Mouse (Mus musculus): ENCODE data around the gene Hist1h4c. TPM values are rescaled to one million over a fixed set of nuclear protein-coding genes. Genes with fewer than 3 reads are reported as not detected.
"Not testable (repeated sequence)": the region's sequence is repeated elsewhere in the genome, so short reads cannot be mapped to it uniquely, and the experiment has no call there.

Hist1h4c gene
- 3.6 and 4.2 TPM in 2 replicates for polyA plus RNA-seq (2016; fragmentation: Nextera tagmentation; extraction: Ambion mirVana)

DNA sequence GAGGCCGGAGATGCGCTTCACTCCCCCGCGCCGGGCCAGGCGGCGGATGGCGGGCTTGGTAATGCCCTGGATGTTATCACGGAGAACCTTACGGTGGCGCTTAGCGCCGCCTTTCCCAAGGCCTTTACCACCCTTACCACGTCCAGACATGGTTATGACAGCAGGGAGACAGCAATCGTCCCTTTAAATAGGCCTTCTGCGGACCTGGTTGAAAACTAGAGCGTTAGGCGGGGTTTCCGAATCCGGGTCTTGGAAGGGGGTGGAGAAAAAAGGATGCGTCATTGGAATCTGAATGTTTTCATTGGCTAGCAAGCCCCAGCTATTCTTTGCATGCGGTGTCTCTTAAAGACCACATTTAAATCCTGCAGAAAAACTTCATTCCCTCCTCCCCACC is at the start of gene Hist1h4c:
TSS of gene Hist1h4c (minus strand) at position 155 of the 394 bp plus-strand sequence.
- H3K9me3 ChIP-seq (replicated peaks), result no peaks in the 10 kb centered on the region
- peak within 1 kb of the TSS; percentile 67 for H3K4me2 ChIP-seq (replicated peaks)
- WGBS, result under 1% methylated on average over 21 of the region's 22 CpGs
- no peaks in the 10 kb centered on the region for H3K27me3 ChIP-seq
- peak within 1 kb of the TSS; percentile 52 for H3K9ac ChIP-seq
- peak within 1 kb of the TSS; percentile 86 for H3K27ac ChIP-seq
- peak; percentile 97 for ATAC-seq (ENCODE audit: low FRiP score)
- peaks cover 4% of the 10 kb centered on the region; the same call in 1 of the 2 replicates for H3K4me1 ChIP-seq
- H3K36me3 ChIP-seq, result no peaks in the 10 kb centered on the region
- H3K4me3 ChIP-seq, result peak within 1 kb of the TSS; percentile 39

GRCm38 (mm10) chr13:23747892-23748288 is 49.6 kb upstream of the Hist1h4c start:
- H3K27ac ChIP-seq, result peak overlapping the region; percentile 98
- 7% methylated on average over 4 of the region's 4 CpGs for WGBS
- H3K9ac ChIP-seq, result no peak overlapping the region
- H3K4me2 ChIP-seq (replicated peaks), result peak overlapping the region; percentile 64
- no peaks in the 10 kb centered on the region for H3K36me3 ChIP-seq
- no peak for ATAC-seq (ENCODE audit: low FRiP score)
- peaks cover 9% of the 10 kb centered on the region for H3K4me1 ChIP-seq
- H3K4me3 ChIP-seq, result no peak overlapping the region
- H3K9me3 ChIP-seq (replicated peaks), result no peaks in the 10 kb centered on the region
- H3K27me3 ChIP-seq, result no peaks in the 10 kb centered on the region

- H3K9me3 ChIP-seq (replicated peaks), result no peaks in the 10 kb centered on the region
- 2% methylated on average over 13 of the region's 13 CpGs for WGBS
- ATAC-seq (ENCODE audit: low FRiP score), result peak; percentile 21; the same call in 1 of the 2 replicates
Measured at GRCm38 (mm10) chr13:23747081-23747891, 49.0 kb upstream of the Hist1h4c start.

DNA sequence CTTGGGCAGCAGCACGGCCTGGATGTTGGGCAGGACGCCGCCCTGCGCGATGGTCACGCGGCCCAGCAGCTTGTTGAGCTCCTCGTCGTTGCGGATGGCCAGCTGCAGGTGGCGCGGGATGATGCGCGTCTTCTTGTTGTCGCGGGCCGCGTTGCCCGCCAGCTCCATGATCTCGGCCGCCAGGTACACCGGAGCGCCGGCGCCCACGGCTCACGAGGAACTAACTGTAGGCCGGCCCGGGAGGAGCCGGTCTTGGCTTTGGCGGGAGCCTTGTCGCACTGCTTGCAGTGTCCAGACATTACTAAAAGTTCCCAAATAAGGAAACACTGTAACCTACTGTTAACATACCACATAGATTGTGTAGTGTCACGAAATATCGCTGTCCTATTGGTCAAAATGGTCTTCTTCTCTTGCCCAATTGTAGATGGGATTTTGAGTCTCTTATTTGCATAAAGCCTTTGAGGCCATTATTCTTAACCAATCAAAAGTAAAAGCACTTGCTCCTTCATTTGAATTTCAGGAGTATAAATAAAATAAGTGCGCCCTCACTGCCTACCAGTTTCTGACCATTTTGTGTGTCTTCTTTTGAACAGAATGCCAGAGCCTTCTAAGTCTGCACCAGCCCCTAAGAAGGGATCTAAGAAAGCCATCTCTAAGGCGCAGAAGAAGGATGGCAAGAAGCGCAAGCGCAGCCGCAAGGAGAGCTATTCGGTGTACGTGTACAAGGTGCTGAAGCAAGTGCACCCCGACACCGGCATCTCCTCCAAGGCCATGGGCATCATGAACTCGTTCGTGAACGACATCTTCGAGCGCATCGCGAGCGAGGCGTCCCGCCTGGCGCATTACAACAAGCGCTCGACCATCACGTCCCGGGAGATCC is 48.2 kb upstream of the Hist1h4c start, which contains the start of gene Hist1h2bb:
TSS of gene Hist1h2bb (plus strand) at position 534 of the 880 bp plus-strand sequence.
- not testable (repeated sequence) for H3K4me1 ChIP-seq; H3K27me3 ChIP-seq; H3K9me3 ChIP-seq (replicated peaks); H3K36me3 ChIP-seq
- peak; percentile 95 for ATAC-seq (ENCODE audit: low FRiP score)
- Histone ChIP-seq H3K4me3 (peak within 1 kb of the TSS; percentile 40), H3K27ac (peak within 1 kb of the TSS; percentile 98), H3K4me2 (replicated peaks) (peak within 1 kb of the TSS; percentile 64), H3K9ac (peak within 1 kb of the TSS; percentile 59)
- WGBS, result under 1% methylated on average over 49 of the region's 58 CpGs

More at GRCm38 (mm10) chr13:23747081-23747891, 49.0 kb upstream of the Hist1h4c start:
- Histone ChIP-seq H3K4me1 (peaks cover 9% of the 10 kb centered on the region), H3K4me3 (peak overlapping the region; percentile 40), H3K27me3 (no peaks in the 10 kb centered on the region), H3K27ac (peak overlapping the region; percentile 98), H3K36me3 (no peaks in the 10 kb centered on the region), H3K4me2 (replicated peaks) (peak overlapping the region; percentile 64), H3K9ac (peak overlapping the region; percentile 59)

DNA sequence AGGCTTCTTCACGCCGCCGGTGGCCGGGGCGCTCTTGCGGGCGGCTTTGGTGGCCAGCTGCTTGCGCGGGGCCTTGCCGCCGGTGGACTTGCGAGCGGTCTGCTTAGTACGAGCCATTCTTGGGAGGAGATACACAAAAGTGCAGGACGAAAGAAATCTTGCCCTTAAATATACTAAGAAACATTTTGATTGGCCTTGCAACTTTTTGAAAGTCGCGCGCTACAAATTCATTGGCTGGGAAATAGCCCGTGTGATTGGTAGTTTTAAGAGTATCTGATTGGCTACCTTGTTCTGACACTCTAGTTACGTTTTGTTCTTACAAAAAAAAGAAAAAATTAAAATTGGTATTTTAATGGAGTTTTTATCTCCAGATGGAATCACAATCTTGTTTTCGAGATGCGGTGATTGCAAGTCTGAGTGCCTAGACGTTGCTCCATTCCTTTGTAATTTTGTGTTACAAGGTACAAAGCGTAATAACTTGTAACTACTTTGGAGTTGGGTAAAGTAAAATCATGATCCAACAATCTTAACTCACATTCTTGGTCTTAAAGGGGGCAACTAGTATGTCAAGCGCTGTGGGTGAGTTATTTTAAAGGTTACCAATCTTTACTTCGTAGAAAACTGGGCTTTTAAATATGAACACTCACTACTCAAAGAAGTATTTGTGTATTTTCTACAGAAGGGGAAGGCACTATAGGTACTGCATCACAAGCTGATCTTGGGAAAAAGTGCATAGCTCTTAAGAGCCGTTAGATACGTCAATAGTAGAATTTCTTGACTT is 47.3 kb upstream of the Hist1h4c start, which contains the start of gene Hist1h3c:
TSS of gene Hist1h3c (minus strand) at position 222 of the 781 bp plus-strand sequence.
- peak; percentile 73 for ATAC-seq (ENCODE audit: low FRiP score)
- H3K9ac ChIP-seq, result peak within 1 kb of the TSS; percentile 58
- H3K36me3 ChIP-seq, result no peaks in the 10 kb centered on the region
- peaks cover 9% of the 10 kb centered on the region for H3K4me1 ChIP-seq
- no peaks in the 10 kb centered on the region for H3K27me3 ChIP-seq
- H3K27ac ChIP-seq, result peak within 1 kb of the TSS; percentile 98
- peak within 1 kb of the TSS; percentile 64 for H3K4me2 ChIP-seq (replicated peaks)
- 2% methylated on average over 21 of the region's 28 CpGs for WGBS
- H3K4me3 ChIP-seq, result peak within 1 kb of the TSS; percentile 40
- no peaks in the 10 kb centered on the region for H3K9me3 ChIP-seq (replicated peaks)

GRCm38 (mm10) chr13:23744421-23745380 is 46.4 kb upstream of the Hist1h4c start:
- peak overlapping the region; percentile 64 for H3K4me2 ChIP-seq (replicated peaks)
- H3K9me3 ChIP-seq (replicated peaks), result no peaks in the 10 kb centered on the region
- H3K36me3 ChIP-seq, result no peaks in the 10 kb centered on the region
- H3K4me1 ChIP-seq, result peaks cover 14% of the 10 kb centered on the region
- ATAC-seq (ENCODE audit: low FRiP score), result no peak
- peak overlapping the region; percentile 52; the same call in 1 of the 2 replicates for H3K27ac ChIP-seq
- WGBS, result 2% methylated on average over 15 of the region's 36 CpGs
- no peaks in the 10 kb centered on the region for H3K27me3 ChIP-seq
- H3K4me3 ChIP-seq, result peak overlapping the region; percentile 40
- H3K9ac ChIP-seq, result peak overlapping the region; percentile 49; the same call in 1 of the 2 replicates

GRCm38 (mm10) chr13:23743963-23744362 is 45.7 kb upstream of the Hist1h4c start:
- ATAC-seq (ENCODE audit: low FRiP score), result no peak
- Histone ChIP-seq H3K4me3 (no peak overlapping the region), H3K9ac (no peak overlapping the region), H3K27ac (0 out of 2 replicates have a peak overlapping the region, but pooled peaks have one; percentile 52), H3K27me3 (no peaks in the 10 kb centered on the region), H3K36me3 (no peaks in the 10 kb centered on the region), H3K9me3 (replicated peaks) (no peaks in the 10 kb centered on the region), H3K4me2 (replicated peaks) (peak overlapping the region; percentile 64), H3K4me1 (peaks cover 19% of the 10 kb centered on the region)
- 51% methylated on average over 4 of the region's 4 CpGs for WGBS

DNA sequence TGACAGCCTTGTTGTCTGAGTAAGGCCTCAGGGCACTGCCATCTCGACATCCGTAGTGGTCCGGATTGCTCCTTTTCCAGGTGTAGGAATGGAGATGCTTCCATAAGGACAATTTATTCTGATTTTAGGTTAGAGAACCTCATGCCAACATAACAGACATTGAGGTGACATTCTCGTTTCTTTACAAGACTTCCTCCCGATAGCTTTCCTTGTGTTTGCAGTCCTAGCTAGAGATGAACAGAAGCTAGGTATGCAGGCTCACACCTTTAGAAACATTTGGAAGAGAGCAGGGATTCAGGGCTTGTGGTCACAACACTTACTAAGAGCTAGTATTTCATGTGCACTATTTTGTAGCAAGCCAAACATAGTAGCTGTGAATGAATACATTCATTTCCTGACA is 45.0 kb upstream of the Hist1h4c start:
- no peak overlapping the region for H3K27ac ChIP-seq
- ATAC-seq (ENCODE audit: low FRiP score), result no peak

GRCm38 (mm10) chr13:23742007-23742406 is 43.8 kb upstream of the Hist1h4c start:
- no peak overlapping the region for H3K27ac ChIP-seq
- peaks cover 14% of the 10 kb centered on the region for H3K4me1 ChIP-seq
- H3K27me3 ChIP-seq, result no peaks in the 10 kb centered on the region
- no peaks in the 10 kb centered on the region for H3K9me3 ChIP-seq (replicated peaks)
- H3K36me3 ChIP-seq, result no peaks in the 10 kb centered on the region
- no peak overlapping the region for H3K4me3 ChIP-seq
- no peak overlapping the region for H3K4me2 ChIP-seq (replicated peaks)
- no peak overlapping the region for H3K9ac ChIP-seq
- no peak for ATAC-seq (ENCODE audit: low FRiP score)

More for the DNA sequence above, 45.0 kb upstream of the Hist1h4c start:
- WGBS, result 85% methylated on average over 5 of the region's 5 CpGs
- no peak overlapping the region for H3K9ac ChIP-seq
- no peaks in the 10 kb centered on the region for H3K36me3 ChIP-seq
- H3K4me2 ChIP-seq (replicated peaks), result no peak overlapping the region
- H3K4me1 ChIP-seq, result peaks cover 19% of the 10 kb centered on the region
- no peaks in the 10 kb centered on the region for H3K9me3 ChIP-seq (replicated peaks)
- no peaks in the 10 kb centered on the region for H3K27me3 ChIP-seq
- no peak overlapping the region for H3K4me3 ChIP-seq

DNA sequence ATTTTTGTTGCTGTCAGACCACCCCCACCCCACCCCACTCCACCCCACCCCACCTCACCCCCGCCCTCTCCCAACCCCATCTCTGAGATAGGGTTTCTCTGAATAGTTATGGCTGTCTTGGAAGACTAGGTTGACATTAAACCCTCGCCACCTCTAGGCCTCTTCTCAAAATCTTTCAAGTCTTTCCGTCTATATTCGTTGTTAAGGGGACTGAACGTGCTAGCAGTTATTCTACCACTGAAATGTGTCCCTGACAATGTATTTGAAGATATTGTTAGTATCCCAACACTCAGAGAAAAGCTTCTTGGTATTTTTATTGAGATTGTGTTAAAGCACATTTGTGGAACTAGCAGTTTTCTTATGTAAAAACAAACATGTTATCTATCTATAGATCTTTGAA is 42.7 kb upstream of the Hist1h4c start:
- no peak for ATAC-seq (ENCODE audit: low FRiP score)
- Histone ChIP-seq H3K9ac (no peak overlapping the region), H3K9me3 (replicated peaks) (no peaks in the 10 kb centered on the region), H3K4me3 (no peak overlapping the region), H3K4me2 (replicated peaks) (peak overlapping the region; percentile 99), H3K27ac (peak overlapping the region; percentile 94; the same call in 1 of the 2 replicates), H3K36me3 (no peaks in the 10 kb centered on the region), H3K4me1 (peaks cover 13% of the 10 kb centered on the region), H3K27me3 (no peaks in the 10 kb centered on the region)
- WGBS, result 68% methylated on average over 5 of the region's 5 CpGs
